Mouse (Mus musculus): ENCODE measurements around the gene Sys1. TPM values are rescaled to one million over a fixed set of nuclear protein-coding genes. Genes with fewer than 3 reads are reported as not detected.

Gene Sys1
- polyA plus RNA-seq, 1 experiment from 2014 or later, result 6.9 TPM

GRCm38 (mm10) chr2:164440314-164440713 lies 16.4 kb upstream of the Sys1 start:
- no peaks in the 10 kb centered on the region for H3K36me3 ChIP-seq (ENCODE audit: inconsistent target)
- peak overlapping the region; percentile 90 for H3K27ac ChIP-seq
- H3K4me3 ChIP-seq (ENCODE audit: inconsistent target), result peak overlapping the region; percentile 93
- WGBS (ENCODE audit: missing documents), result 62% methylated on average over 5 of the region's 5 CpGs
- H3K79me2 ChIP-seq (ENCODE audit: inconsistent target), result peaks cover 76% of the 10 kb centered on the region

- H3K4me3 ChIP-seq (ENCODE audit: inconsistent target), result peak overlapping the region; percentile 93
- H3K79me2 ChIP-seq (ENCODE audit: inconsistent target), result peaks cover 67% of the 10 kb centered on the region
- no peaks in the 10 kb centered on the region for H3K36me3 ChIP-seq (ENCODE audit: inconsistent target)
- H3K27ac ChIP-seq, result peak overlapping the region; percentile 90
- 0% methylated on average over 7 of the region's 8 CpGs for WGBS (ENCODE audit: missing documents)
Observed at GRCm38 (mm10) chr2:164441155-164441554, 15.6 kb upstream of the Sys1 start.

- peaks cover 62% of the 10 kb centered on the region for H3K79me2 ChIP-seq (ENCODE audit: inconsistent target)
- peak overlapping the region; percentile 90 for H3K27ac ChIP-seq
- peak overlapping the region; percentile 93 for H3K4me3 ChIP-seq (ENCODE audit: inconsistent target)
- H3K36me3 ChIP-seq (ENCODE audit: inconsistent target), result no peaks in the 10 kb centered on the region
- WGBS (ENCODE audit: missing documents), result 23% methylated on average over 7 of the region's 7 CpGs
Observed at GRCm38 (mm10) chr2:164441731-164442130, 15.0 kb upstream of the Sys1 start.

GRCm38 (mm10) chr2:164442315-164443050 lies 14.3 kb upstream of the Sys1 start:
- Histone ChIP-seq H3K36me3 (ENCODE audit: inconsistent target) (no peaks in the 10 kb centered on the region), H3K79me2 (ENCODE audit: inconsistent target) (peaks cover 54% of the 10 kb centered on the region), H3K4me3 (ENCODE audit: inconsistent target) (peak overlapping the region; percentile 93), H3K27ac (peak overlapping the region; percentile 90)
- WGBS (ENCODE audit: missing documents), result 9% methylated on average over 29 of the region's 29 CpGs

- Histone ChIP-seq H3K27ac (peak overlapping the region; percentile 90), H3K4me3 (ENCODE audit: inconsistent target) (peak overlapping the region; percentile 93), H3K36me3 (ENCODE audit: inconsistent target) (no peaks in the 10 kb centered on the region), H3K79me2 (ENCODE audit: inconsistent target) (peaks cover 49% of the 10 kb centered on the region)
- 2% methylated on average over 26 of the region's 26 CpGs for WGBS (ENCODE audit: missing documents)
Observed at GRCm38 (mm10) chr2:164443051-164443437, 13.7 kb upstream of the Sys1 start.

GRCm38 (mm10) chr2:164443460-164444000 lies 13.2 kb upstream of the Sys1 start, which contains the start of gene Sdc4:
Gene Sdc4, minus strand, starts transcription at chr2:164443887.
- Histone ChIP-seq H3K36me3 (ENCODE audit: inconsistent target) (no peaks in the 10 kb centered on the region), H3K79me2 (ENCODE audit: inconsistent target) (peaks cover 44% of the 10 kb centered on the region), H3K27ac (peak within 1 kb of the TSS; percentile 90), H3K4me3 (ENCODE audit: inconsistent target) (peak within 1 kb of the TSS; percentile 93)
- WGBS (ENCODE audit: missing documents), result 33% methylated on average over 18 of the region's 18 CpGs

- no peaks in the 10 kb centered on the region for H3K36me3 ChIP-seq (ENCODE audit: inconsistent target)
- H3K27ac ChIP-seq, result no peak overlapping the region
- H3K4me3 ChIP-seq (ENCODE audit: inconsistent target), result no peak overlapping the region
- H3K79me2 ChIP-seq (ENCODE audit: inconsistent target), result peaks cover 32% of the 10 kb centered on the region
- WGBS (ENCODE audit: missing documents), result 79% methylated on average over 2 of the region's 2 CpGs
Observed at GRCm38 (mm10) chr2:164444701-164445100, 12.1 kb upstream of the Sys1 start.

GRCm38 (mm10) chr2:164445399-164446085 lies 11.2 kb upstream of the Sys1 start:
- Histone ChIP-seq H3K36me3 (ENCODE audit: inconsistent target) (no peaks in the 10 kb centered on the region), H3K4me3 (ENCODE audit: inconsistent target) (no peak overlapping the region), H3K79me2 (ENCODE audit: inconsistent target) (peaks cover 24% of the 10 kb centered on the region), H3K27ac (no peak overlapping the region)
- 87% methylated on average over 3 of the region's 3 CpGs for WGBS (ENCODE audit: missing documents)

GRCm38 (mm10) chr2:164446086-164446469 lies 10.7 kb upstream of the Sys1 start:
- Histone ChIP-seq H3K36me3 (ENCODE audit: inconsistent target) (no peaks in the 10 kb centered on the region), H3K79me2 (ENCODE audit: inconsistent target) (peaks cover 18% of the 10 kb centered on the region), H3K27ac (no peak overlapping the region), H3K4me3 (ENCODE audit: inconsistent target) (no peak overlapping the region)
- 97% methylated on average over 3 of the region's 3 CpGs for whole genome bisulfite sequencing (ENCODE audit: missing documents)

- Histone ChIP-seq H3K79me2 (ENCODE audit: inconsistent target) (no peaks in the 10 kb centered on the region), H3K4me3 (ENCODE audit: inconsistent target) (no peak overlapping the region), H3K36me3 (ENCODE audit: inconsistent target) (no peaks in the 10 kb centered on the region), H3K27ac (no peak overlapping the region)
- WGBS (ENCODE audit: missing documents), result no CpG with 5 or more reads among the region's 1 CpGs
Observed at GRCm38 (mm10) chr2:164448140-164448539, 8.6 kb upstream of the Sys1 start.

- Histone ChIP-seq H3K79me2 (ENCODE audit: inconsistent target) (no peaks in the 10 kb centered on the region), H3K4me3 (ENCODE audit: inconsistent target) (no peak overlapping the region), H3K36me3 (ENCODE audit: inconsistent target) (no peaks in the 10 kb centered on the region), H3K27ac (no peak overlapping the region)
- 90% methylated on average over 5 of the region's 5 CpGs for WGBS (ENCODE audit: missing documents)
Observed at GRCm38 (mm10) chr2:164448921-164449320, 7.8 kb upstream of the Sys1 start.

- no peak overlapping the region for H3K27ac ChIP-seq
- H3K36me3 ChIP-seq (ENCODE audit: inconsistent target), result no peaks in the 10 kb centered on the region
- H3K4me3 ChIP-seq (ENCODE audit: inconsistent target), result no peak overlapping the region
- 93% methylated on average over 14 of the region's 14 CpGs for WGBS (ENCODE audit: missing documents)
- no peaks in the 10 kb centered on the region for H3K79me2 ChIP-seq (ENCODE audit: inconsistent target)
Observed at GRCm38 (mm10) chr2:164449341-164450042, 7.3 kb upstream of the Sys1 start.

- H3K79me2 ChIP-seq (ENCODE audit: inconsistent target), result no peaks in the 10 kb centered on the region
- H3K36me3 ChIP-seq (ENCODE audit: inconsistent target), result no peaks in the 10 kb centered on the region
- WGBS (ENCODE audit: missing documents), result 67% methylated on average over 12 of the region's 13 CpGs
- no peak overlapping the region for H3K27ac ChIP-seq
- no peak overlapping the region for H3K4me3 ChIP-seq (ENCODE audit: inconsistent target)
Observed at GRCm38 (mm10) chr2:164452000-164452676, 4.6 kb upstream of the Sys1 start.

- Histone ChIP-seq H3K79me2 (ENCODE audit: inconsistent target) (no peaks in the 10 kb centered on the region), H3K4me3 (ENCODE audit: inconsistent target) (no peak overlapping the region), H3K36me3 (ENCODE audit: inconsistent target) (no peaks in the 10 kb centered on the region), H3K27ac (no peak overlapping the region)
- WGBS (ENCODE audit: missing documents), result 86% methylated on average over 14 of the region's 14 CpGs
Observed at GRCm38 (mm10) chr2:164453047-164453757, 3.6 kb upstream of the Sys1 start.
